Comparison of ENCODE assay signal across 32 mouse cellular contexts in genomic region chr11:80775535-80775934, GRCm38 (mm10).
"Had no signal": no experiment of that assay in that cellular context is flagged by ENCODE, and none has a peak within 500 bp of the region (broad histone marks: within the 10 kb centered on the region; RNA-seq: fewer than 3 reads in every experiment).

No protein-coding gene starts in this region.

- ATAC-seq: hindbrain, embryonic 16.5 days; hindbrain, postnatal 0 days; inflammation-experienced regulatory T-cells, adult 6 months had no signal

- H3K4me2 ChIP-seq: heart, embryonic 11.5 days; heart, embryonic 12.5 days; heart, embryonic 13.5 days; heart, embryonic 15.5 days; hindbrain, embryonic 12.5 days; hindbrain, embryonic 13.5 days; hindbrain, embryonic 14.5 days; hindbrain, embryonic 15.5 days; kidney, embryonic 15.5 days had no signal

- DNase-seq: heart, postnatal 10 days; heart, postnatal 14 days; heart, postnatal 36 days; heart, postnatal 4 days; kidney, adult 11 months; kidney, adult 18-20 months; kidney, adult 8-10 months; kidney, adult 9 months; kidney, postnatal 10 days; kidney, postnatal 14 days; kidney, postnatal 25 days; kidney, postnatal 36 days; kidney, postnatal 4 days; layer of hippocampus, adult 9-11 months; layer of hippocampus, postnatal 36 days had no signal

- H3K9ac ChIP-seq: heart, embryonic 12.5 days; heart, embryonic 13.5 days; heart, embryonic 15.5 days; hindbrain, embryonic 12.5 days; hindbrain, embryonic 13.5 days; hindbrain, embryonic 14.5 days; hindbrain, embryonic 15.5 days; kidney, embryonic 15.5 days had no signal

- H3K9me3 ChIP-seq: heart, embryonic 10.5 days; heart, embryonic 12.5 days; heart, embryonic 13.5 days; heart, embryonic 15.5 days; hindbrain, embryonic 10.5 days; hindbrain, embryonic 12.5 days; hindbrain, embryonic 13.5 days; hindbrain, embryonic 15.5 days; kidney, embryonic 15.5 days had no signal

- H3K36me3 ChIP-seq: heart, embryonic 10.5 days; heart, embryonic 12.5 days; heart, embryonic 13.5 days; heart, embryonic 15.5 days; hindbrain, embryonic 10.5 days; hindbrain, embryonic 12.5 days; hindbrain, embryonic 13.5 days; hindbrain, embryonic 15.5 days; kidney, embryonic 15.5 days had no signal

- H3K27me3 ChIP-seq: heart, embryonic 13.5 days; heart, embryonic 15.5 days; hindbrain, embryonic 15.5 days; kidney, embryonic 15.5 days had no signal

- H3K27ac ChIP-seq: heart, embryonic 10.5 days; heart, embryonic 13.5 days; heart, embryonic 15.5 days; hindbrain, embryonic 10.5 days; hindbrain, embryonic 12.5 days; hindbrain, embryonic 13.5 days; hindbrain, embryonic 14.5 days; hindbrain, embryonic 15.5 days; hindbrain, postnatal 0 days; kidney, embryonic 15.5 days; kidney, postnatal 0 days; layer of hippocampus, adult 2 months; left cerebral cortex, adult 2 months had no signal

- H3K4me3 ChIP-seq: heart, embryonic 10.5 days; heart, embryonic 12.5 days; heart, embryonic 13.5 days; heart, embryonic 15.5 days; hindbrain, embryonic 10.5 days; hindbrain, embryonic 12.5 days; hindbrain, embryonic 13.5 days; hindbrain, embryonic 15.5 days; kidney, embryonic 15.5 days; layer of hippocampus, adult 2 months; left cerebral cortex, adult 2 months had no signal
